Mouse (Mus musculus) telencephalon, adult 2 months (tissue): Measurements from ENCODE around the gene Phlda1.

ENCODE experiments used
- DNase-seq: peaks from one replicate; pipeline ENCODE4 v3.0.0-alpha.2; 2011; ENCODE audit warnings: low read depth, low spot score

Gene Phlda1

GRCm38 (mm10) chr10:111527613-111528012 lies 21.5 kb downstream of the Phlda1 start:
- DNase-seq = no peak

- DNase-seq = no peak
These were observed 22.2 kb downstream of the Phlda1 start for GRCm38 (mm10) chr10:111528283-111528682.

GRCm38 (mm10) chr10:111530398-111530797 lies 24.3 kb downstream of the Phlda1 start:
- no peak for DNase-seq

- DNase-seq = no peak
These were observed 28.6 kb downstream of the Phlda1 start for GRCm38 (mm10) chr10:111534691-111535090.

- no peak for DNase-seq
These were observed 31.3 kb downstream of the Phlda1 start for GRCm38 (mm10) chr10:111537410-111537809.

GRCm38 (mm10) chr10:111539724-111540324 lies 33.7 kb downstream of the Phlda1 start:
- DNase-seq = peak; percentile 78

- no peak for DNase-seq
These were observed 34.6 kb downstream of the Phlda1 start for GRCm38 (mm10) chr10:111540678-111541077.

- peak; percentile 49 for DNase-seq
These were observed 37.0 kb downstream of the Phlda1 start for GRCm38 (mm10) chr10:111543106-111543505.

- DNase-seq = no peak
These were observed 37.7 kb downstream of the Phlda1 start for GRCm38 (mm10) chr10:111543781-111544260.

- DNase-seq = no peak
These were observed 38.2 kb downstream of the Phlda1 start for GRCm38 (mm10) chr10:111544311-111544710.

GRCm38 (mm10) chr10:111545648-111546047 lies 39.6 kb downstream of the Phlda1 start:
- no peak for DNase-seq

- peak; percentile 75 for DNase-seq
These were observed 41.8 kb downstream of the Phlda1 start for GRCm38 (mm10) chr10:111547881-111548372.

GRCm38 (mm10) chr10:111550075-111550695 lies 44.1 kb downstream of the Phlda1 start:
- DNase-seq = no peak

GRCm38 (mm10) chr10:111553695-111554094 lies 47.6 kb downstream of the Phlda1 start:
- DNase-seq = no peak

GRCm38 (mm10) chr10:111554651-111555050 lies 48.6 kb downstream of the Phlda1 start:
- DNase-seq = no peak

- DNase-seq = no peak
These were observed 52.1 kb downstream of the Phlda1 start for GRCm38 (mm10) chr10:111558211-111558610.
